Mouse (Mus musculus) cerebellum, postnatal 10 days (tissue): ENCODE results near the gene Gucy1a1.
A peak's percentile ranks its signal among the peaks of the same experiment; 100 is the strongest.

ENCODE experiments used
- DNase-seq, 2 experiments: peaks; one replicate each; pipeline ENCODE4 v3.0.0; 2021; ENCODE audit warnings: mixed read lengths in 2 of 2

Gucy1a1 gene

DNA sequence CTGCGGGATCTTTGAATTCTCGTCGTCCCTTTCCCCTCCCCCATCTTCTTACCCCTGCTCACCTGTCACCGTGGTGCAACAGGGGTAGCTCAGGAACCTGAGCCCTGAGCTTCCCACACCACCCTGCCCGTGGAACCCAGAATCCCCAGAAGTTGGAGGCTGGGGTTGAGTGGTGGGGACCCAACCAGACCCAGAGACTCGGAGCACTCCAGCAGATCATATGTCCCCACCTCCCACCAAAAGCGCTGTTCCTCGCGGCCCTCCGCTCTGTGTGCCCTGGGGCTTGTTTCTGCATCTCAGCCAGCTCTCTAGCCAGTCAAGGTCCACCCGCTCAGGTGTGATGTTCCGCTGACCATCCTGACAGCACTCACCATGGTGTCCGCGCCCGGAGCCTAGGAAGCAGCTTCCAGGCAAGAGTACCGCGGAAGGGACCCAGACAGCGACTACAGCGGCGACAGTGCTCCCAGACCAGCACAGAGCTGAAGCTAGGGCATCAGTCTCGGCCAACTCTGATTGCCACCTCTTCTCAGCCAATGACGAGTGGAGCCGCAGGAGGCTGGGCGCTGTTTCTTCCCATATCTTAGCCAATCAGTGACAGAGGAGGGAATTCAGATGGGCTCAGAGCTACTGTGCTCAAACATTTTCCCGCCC lies 71.3 kb downstream of the Gucy1a1 start, which contains the start of gene Gucy1b1:
Gene Gucy1b1 (minus strand): TSS at position 489 of the 651 bp plus-strand sequence.
- peak; percentile 88 to 92 for DNase-seq

DNA sequence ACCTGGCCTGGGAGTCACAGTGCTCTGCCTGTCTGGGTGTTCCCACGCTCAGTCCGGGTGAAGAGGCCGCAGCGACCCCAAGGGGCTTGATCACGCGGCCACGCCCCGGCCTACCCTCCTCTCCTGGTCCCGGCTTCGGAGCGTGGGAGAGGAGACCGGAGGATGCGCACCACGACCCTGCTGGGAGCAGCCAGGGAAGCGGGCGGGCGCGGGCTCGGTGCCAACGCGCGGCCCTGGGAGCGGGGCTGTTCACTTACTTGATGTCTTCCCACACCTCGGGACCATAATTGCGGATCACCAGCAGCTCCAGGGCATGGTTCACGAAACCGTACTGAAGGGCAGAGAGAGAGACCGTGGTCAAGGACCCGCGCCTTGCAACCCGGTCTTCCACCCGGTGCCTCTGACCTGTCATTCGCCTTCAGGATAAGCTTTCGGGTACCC lies 71.8 kb downstream of the Gucy1a1 start:
- peak; percentile 82 to 86 for DNase-seq

DNA sequence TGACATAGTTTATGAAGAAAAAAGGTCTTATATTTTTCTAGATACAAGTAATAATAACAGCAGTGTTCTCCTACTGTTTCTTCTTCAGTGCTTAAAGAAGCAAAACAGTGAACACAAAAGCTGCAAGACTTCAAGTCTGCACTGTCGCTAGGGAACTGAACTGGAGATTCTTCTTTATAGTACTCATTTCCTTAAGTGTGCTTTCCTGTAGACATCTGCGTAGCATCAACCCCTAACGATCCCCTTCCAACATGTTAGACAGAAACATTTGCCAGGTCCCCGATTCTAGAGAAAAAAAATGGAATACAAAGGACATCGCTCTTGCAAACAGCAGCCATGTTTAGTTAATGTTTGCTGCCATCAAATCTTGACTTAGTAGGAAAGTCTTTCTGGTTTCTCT lies 77.8 kb downstream of the Gucy1a1 start:
- no peak for DNase-seq

DNA sequence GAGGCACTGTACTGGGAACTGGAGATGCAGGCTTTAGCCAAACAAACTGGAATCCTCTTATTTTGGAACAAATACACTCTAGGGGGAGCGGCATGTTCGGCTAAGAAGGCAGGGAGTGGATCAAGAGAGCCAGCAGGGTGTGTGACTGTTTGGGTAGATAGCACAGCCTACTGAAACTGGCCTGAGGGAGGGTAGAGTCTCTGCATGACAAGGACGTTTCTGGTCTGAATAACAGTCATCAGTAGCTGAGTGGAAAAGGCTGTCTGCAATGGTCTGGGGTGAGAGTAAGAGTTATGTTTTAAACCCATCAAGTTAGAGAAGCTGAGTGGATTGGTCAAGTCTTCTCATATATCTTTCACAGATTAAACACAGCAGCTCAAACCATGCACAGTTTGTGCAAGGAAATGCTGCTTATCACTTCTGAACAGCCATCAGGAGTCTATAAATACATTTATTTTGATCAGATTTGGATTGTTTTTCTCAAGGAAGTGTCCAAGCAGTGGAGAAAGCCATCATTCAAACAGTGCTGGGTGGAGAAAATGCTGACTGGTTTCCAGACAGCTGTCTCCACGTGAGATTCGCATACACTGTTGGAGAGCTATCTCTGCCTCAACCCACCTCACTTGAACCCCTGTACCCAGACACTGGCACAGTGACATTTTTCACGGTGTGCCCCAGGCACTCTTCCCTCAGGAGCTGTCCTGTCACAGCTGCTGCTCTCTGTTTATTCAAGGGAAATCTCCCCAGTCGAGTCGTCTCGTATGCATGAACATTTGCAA lies 84.0 kb downstream of the Gucy1a1 start:
- no peak for DNase-seq

DNA sequence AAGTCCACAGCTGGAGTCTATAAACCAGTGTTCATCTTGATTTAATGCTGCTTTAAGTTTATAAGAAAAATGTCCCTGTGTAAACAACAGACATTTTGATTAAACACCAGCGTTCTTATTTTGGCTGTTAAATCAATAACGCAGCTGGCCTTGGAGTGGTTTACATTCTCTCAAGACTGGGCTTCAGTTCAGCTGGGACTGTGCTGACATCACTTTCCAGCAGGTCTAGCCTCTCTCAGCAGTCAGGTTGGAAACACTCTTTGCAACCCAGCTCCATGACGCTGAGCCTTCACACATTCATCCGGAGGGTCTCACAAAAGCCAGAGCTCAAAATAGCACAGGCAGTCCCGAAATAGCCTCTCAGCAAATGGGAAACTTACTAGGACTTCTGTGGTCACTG lies 88.4 kb downstream of the Gucy1a1 start:
- DNase-seq = no peak

DNA sequence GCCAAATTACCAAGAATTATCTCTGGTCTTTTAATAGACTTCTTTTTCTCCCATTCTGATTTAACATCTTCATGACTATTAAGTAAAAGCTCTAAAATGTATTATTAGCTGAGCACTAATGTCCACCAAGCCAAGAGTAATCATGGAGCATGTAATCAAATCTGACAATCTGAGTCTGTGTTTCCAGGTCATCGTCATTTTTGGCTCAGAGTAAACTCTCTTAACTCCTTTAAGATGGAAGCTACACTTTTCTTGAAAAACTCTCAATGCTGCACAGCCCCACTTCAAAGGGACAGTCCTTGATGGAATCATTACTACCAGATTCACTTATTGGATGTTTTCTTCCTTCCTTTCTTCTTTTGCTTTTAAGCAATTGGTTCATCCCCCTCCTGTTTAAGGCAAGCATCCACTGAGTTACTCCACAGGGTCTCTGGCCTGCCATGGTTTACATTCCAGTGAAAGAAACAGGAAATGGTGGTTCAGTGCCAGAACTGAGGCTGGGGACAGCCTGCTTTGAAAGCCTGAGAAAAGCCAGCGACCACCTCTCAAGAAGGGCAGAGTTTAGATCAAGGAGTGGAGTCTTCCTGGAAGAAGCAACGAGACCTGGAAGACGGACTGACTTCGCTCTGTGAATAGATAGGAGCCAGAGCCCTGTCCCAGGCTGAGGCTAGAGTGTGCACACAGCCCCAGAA lies 91.2 kb downstream of the Gucy1a1 start:
- DNase-seq = peak; percentile 72 to 80

DNA sequence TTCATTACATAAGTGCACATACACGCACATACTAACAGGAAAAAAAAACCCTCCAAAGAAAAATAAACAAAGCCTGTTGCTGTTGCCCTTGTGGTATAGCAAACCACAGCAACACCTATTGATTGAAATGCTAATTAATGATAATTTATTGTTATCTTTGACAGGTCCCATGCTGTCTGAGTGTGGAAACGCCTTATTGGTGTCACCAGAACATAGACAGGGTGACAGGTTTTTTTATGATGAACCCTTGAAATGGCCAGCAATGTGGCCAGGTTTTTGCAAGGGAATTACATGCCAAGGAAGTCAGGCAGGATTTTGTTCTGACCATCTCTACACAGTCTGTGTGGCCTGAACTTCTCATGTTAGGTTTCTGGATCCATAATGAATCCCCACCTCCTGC lies 93.6 kb downstream of the Gucy1a1 start:
- DNase-seq = no peak

DNA sequence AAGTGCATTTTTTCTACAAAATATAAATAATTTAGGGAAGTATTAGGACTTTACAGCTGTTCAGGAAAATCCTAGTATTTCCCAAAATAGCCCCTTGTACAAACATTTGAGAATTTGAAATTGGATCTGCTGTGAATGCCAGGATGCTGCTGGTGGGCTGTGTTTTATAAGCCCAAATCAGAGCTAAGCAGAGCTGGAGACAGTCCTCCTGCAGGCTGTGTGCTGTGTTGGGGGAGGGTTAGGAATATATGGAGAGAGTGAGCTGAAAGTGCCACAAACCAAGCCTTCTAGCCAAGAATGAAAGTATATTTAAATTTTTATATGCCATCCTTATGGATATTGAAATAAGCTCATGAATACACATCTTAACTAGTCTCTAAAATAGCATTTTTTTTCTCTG lies 94.1 kb downstream of the Gucy1a1 start:
- DNase-seq = no peak

DNA sequence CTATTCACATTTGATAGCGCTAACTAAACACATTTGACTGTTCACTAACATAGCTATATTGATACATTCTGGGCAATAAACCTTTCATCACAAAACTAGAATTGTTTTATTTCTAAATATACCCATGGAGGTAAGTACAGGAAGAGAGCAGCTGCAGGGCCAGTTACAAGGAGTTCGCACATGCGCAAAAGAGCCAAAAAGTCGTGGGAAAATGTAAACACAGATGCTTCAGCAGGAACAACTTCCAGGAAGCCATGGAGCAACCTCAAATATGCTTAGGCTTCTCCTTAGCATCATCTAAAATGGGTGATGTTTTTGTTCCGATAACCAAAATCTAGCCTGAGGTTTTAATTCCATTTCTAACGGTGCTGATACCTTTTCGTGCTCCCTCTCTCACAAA lies 96.9 kb downstream of the Gucy1a1 start:
- no peak for DNase-seq

DNA sequence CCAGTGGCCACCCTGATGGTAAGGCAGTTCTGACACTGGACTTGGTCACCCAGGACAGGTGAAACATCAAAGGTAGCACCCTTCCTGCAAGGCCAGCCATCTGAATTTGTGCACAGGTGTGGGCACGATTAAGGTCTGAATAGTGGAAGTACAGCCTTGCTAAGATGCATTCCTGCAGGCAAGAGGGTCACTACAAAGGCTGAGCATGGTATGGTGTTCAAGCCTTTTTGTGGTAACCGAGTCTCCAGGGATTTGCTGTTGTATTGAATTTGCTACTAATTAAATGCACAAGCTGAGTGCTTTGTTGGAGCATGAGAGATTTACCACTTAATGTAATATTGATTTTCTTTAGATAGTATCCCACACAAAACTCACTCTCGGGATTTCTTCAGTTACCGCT lies 97.5 kb downstream of the Gucy1a1 start:
- DNase-seq = no peak

DNA sequence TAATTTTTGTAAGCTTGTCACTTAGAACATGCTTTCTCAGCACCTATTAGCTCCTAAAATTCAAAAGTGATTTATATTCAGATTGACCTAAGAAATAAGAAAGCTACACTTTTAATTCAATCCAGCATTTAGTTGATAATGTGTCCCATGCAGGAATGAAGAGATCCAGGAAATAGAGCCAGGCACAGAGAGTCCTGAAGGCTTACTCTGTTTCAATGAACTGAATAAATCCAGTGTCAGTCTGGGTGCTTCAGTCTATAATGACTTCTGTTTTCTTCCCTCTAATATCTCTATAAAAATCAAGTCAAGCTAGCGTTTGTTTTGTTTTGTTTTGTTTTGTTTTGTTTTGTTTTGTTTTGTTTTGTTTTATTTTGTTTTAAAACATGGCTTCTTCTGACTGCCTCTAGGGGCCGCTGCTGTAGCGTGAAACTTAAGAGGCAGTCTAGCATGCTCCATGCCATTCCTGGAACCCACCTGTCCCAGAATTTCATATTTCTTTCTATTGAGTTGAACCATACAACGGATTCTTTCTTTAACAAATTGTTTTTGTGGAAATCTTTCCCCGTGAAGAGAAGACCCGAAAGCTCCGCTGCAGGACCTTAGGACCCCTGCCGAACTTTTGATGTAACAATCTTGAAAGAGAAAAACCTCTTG lies 98.4 kb downstream of the Gucy1a1 start:
- DNase-seq = peak; percentile 78 to 81

DNA sequence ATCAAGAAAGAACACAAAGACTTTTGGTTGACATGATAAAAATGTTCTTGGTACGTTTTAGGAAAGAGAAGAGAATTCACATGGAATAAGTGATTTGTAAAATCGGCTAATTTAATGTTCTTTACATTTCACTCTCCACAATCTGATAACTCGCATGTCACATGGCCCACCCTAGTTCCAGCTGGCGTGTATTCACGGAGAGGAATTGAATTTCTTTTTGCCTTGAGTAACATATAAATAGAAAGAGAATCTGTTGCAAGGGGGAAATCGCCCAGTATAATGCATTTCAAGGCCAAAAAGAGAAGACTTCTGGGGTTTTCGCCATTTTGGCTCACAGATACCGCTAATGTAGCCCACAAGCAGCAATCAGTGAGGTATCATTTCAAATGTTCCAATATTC lies 99.5 kb downstream of the Gucy1a1 start:
- DNase-seq = no peak

DNA sequence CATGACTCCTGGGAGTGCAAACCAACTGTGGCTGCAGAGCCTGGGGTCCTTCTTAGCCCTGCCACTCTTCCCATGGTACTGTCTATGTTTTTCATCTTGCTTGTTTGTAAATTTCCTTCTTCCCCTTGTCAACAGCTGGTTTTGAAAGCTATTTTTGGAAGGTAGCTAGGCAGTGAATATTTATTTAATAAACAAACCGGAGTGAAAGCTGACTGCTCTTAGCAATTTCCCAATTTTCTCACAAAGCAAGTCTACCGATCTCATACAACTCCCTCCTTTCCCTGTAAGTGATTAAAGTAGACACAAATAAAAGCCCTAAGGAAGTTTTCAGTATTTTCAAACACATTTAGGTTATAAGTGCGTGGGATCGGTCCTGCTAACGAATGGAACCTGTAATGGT lies 100.7 kb downstream of the Gucy1a1 start:
- DNase-seq = no peak

DNA sequence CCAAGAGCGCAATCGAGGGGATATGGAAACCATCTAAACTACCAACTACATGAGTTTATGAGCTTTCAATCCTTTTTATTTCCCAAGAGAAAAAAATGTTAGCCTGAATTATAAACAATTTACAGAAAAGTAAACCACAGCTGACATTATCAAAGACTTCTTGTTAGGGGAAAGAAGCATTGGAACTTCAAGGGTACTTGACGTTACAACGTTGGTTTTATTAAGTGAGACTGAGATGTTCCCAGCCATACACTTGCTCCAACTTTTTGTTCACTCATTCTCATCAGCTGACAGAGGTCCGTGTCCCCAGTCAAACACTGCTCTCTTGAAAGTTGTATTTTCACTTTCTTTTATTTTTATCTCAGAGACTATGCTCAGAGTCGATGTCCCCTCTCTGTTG lies 101.9 kb downstream of the Gucy1a1 start:
- DNase-seq = no peak
